Mouse (Mus musculus) heart, adult 2 months (tissue): ENCODE measurements around the gene Idh1.

Experiments used
- CTCF ChIP-seq: fragments of 200-600 bp; IDR thresholded peaks from 2 replicates; pipeline ENCODE4 v1.8.1; 2022; ENCODE audit warnings: antibody characterized with exemption, mild to moderate bottlenecking, moderate library complexity
- POLR2A ChIP-seq: fragments of 200-500 bp; IDR thresholded peaks from 2 replicates; pipeline ENCODE4 v1.6.1; 2011; ENCODE audit warnings: mild to moderate bottlenecking, low read depth, low read length, control low read depth; ENCODE audit not compliant: insufficient read depth

GRCm38 (mm10) chr1:65118150-65118913, 68.0 kb downstream of the Idh1 start:
- TF ChIP-seq POLR2A (no peak), CTCF (no peak)
